Mouse (Mus musculus) forebrain, embryonic 13.5 days (tissue): Measurements from ENCODE around the gene Tns3. TPM values are rescaled to one million over a fixed set of nuclear protein-coding genes. Genes with fewer than 3 reads are reported as not detected.
A peak's percentile ranks its signal among the peaks of the same experiment; 100 is the strongest.
"Not testable (repeated sequence)": the region's sequence is repeated elsewhere in the genome, so short reads cannot be mapped to it uniquely, and the experiment has no call there.

Experiments
- ATAC-seq: fragments of 200-750 bp; cut with Nextera tagmentation; 2 replicates; pipeline ENCODE4 v1.8.0; 2017
- H3K27ac ChIP-seq: fragments of 300-500 bp; sonication (generic); 2 replicates; pipeline ENCODE4 v1.5.1; 2015; ENCODE audit warnings: inconsistent platforms, mild to moderate bottlenecking, moderate library complexity
- H3K27me3 ChIP-seq: fragments of 300-500 bp; sonication (generic); 2 replicates; pipeline ENCODE4 v1.6.1; 2015; ENCODE audit warnings: mild to moderate bottlenecking, inconsistent platforms
- H3K36me3 ChIP-seq: fragments of 300-500 bp; sonication (generic); 2 replicates; pipeline ENCODE4 v1.6.1; 2015; ENCODE audit warnings: mild to moderate bottlenecking, inconsistent platforms; ENCODE audit not compliant: poor library complexity, severe bottlenecking
- H3K4me1 ChIP-seq: fragments of 300-500 bp; sonication (generic); 2 replicates; pipeline ENCODE4 v1.6.1; 2015; ENCODE audit warnings: inconsistent platforms
- H3K4me2 ChIP-seq: fragments of 300-500 bp; sonication (generic); 2 replicates; pipeline ENCODE4 v1.6.1; 2015; ENCODE audit warnings: inconsistent platforms, mild to moderate bottlenecking, moderate library complexity
- H3K4me3 ChIP-seq: fragments of 300-500 bp; sonication (generic); 2 replicates; pipeline ENCODE4 v1.5.1; 2015; ENCODE audit warnings: mild to moderate bottlenecking, inconsistent platforms
- H3K9ac ChIP-seq: fragments of 300-500 bp; sonication (generic); 2 replicates; pipeline ENCODE4 v1.6.1; 2015; ENCODE audit warnings: mild to moderate bottlenecking, inconsistent platforms
- H3K9me3 ChIP-seq: fragments of 300-500 bp; sonication (generic); replicated peaks from 2 replicates; pipeline ENCODE4 v1.6.1; 2016; ENCODE audit warnings: inconsistent platforms
- WGBS: fragments of 180-500 bp; shearing (Covaris S2); methylation state at CpG from one replicate; pipeline ENCODE4 v1.1.7; 2015; 5-methylcytosine and 5-hydroxymethylcytosine counted together
- polyA plus RNA-seq: library from polyadenylated mRNA; unstranded; fragments of >200 nt; fragmentation: Nextera tagmentation; extraction: Ambion mirVana; gene quantifications from 2 replicates; pipeline ENCODE4 v1.2.1, GENCODE M21; 2015

Gene Tns3
- polyA plus RNA-seq, 1 experiment from 2014 or later = 6.6 TPM

DNA sequence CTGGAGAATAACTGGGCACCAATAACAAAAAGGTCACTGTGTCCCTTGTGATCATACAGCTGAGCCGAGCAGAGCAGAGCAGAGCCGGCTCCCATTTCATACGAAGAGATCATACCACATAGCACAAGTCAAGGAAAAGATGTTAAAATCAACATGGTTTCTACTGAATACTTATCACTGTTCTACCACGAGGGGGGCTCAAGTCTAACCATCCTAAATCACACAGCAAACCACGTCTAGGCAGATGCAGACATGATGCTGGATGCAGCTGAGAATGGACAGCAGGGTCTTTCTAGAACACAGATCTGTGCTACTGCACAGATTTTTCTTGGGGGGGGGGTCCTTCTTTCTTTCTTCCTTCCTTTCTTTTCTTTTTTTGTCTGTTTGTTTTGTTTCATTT, 112.6 kb downstream of the Tns3 start:
- no peak overlapping the region for H3K4me3 ChIP-seq
- H3K4me2 ChIP-seq = no peak overlapping the region
- no peak for ATAC-seq
- H3K27me3 ChIP-seq = no peaks in the 10 kb centered on the region
- no peaks in the 10 kb centered on the region; the same call in 1 of the 2 replicates for H3K36me3 ChIP-seq
- WGBS = 90% methylated on average over 5 of the region's 5 CpGs
- no peaks in the 10 kb centered on the region for H3K9me3 ChIP-seq
- H3K9ac ChIP-seq = no peak overlapping the region
- H3K27ac ChIP-seq = no peak overlapping the region
- peaks cover 2% of the 10 kb centered on the region; the same call in 1 of the 2 replicates for H3K4me1 ChIP-seq

DNA sequence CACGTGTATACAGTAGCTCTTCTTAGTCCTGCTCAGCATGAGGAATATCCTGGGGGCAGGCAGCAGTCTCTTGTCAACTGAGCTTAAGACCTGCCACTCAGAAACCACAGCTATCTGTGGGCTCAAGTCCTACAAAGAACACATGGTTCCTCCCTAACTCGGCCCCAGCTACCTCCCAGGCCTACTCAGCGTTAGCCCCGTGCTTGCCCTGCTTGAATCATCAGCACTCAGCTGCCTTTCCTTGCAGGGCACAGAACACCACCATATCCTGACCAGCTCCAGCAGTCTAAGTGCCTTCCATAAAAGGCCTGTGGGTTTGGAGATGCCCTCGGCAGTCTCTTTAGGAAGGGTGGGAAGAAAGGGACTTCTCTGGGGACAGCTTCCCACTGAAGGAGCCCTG, 116.7 kb downstream of the Tns3 start:
- Histone ChIP-seq H3K4me2 (no peak overlapping the region), H3K9me3 (no peaks in the 10 kb centered on the region), H3K4me1 (peaks cover under 1% of the 10 kb centered on the region; the same call in 1 of the 2 replicates), H3K9ac (no peak overlapping the region), H3K27me3 (no peaks in the 10 kb centered on the region), H3K4me3 (no peak overlapping the region), H3K27ac (no peak overlapping the region), H3K36me3 (peaks cover 3% of the 10 kb centered on the region; the same call in 1 of the 2 replicates)
- ATAC-seq = no peak
- WGBS = 71% methylated on average over 5 of the region's 5 CpGs

DNA sequence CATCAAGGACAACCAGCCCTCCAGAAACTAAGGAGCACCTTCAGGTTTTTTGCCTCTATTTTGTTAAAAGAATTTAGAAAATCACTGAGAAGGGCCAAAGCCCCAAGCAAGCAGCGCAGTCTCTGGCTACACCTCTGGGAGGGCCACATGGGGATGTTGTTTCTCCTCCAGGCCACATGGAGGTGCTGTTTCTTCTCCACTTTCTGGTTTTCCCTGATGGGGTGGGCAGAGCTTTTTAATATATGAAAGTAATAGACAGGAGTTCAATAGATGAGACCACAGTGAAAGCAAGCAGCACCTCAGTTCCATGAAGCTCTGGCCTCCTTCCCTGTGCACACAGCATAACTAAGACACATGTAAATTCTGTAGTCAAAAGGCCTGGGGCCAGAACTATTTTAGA, 118.5 kb downstream of the Tns3 start:
- H3K27ac ChIP-seq = no peak overlapping the region
- no peaks in the 10 kb centered on the region for H3K27me3 ChIP-seq
- H3K4me2 ChIP-seq = no peak overlapping the region
- H3K36me3 ChIP-seq = peaks cover 3% of the 10 kb centered on the region; the same call in 1 of the 2 replicates
- peaks cover 19% of the 10 kb centered on the region for H3K4me1 ChIP-seq
- H3K4me3 ChIP-seq = no peak overlapping the region
- no peak overlapping the region for H3K9ac ChIP-seq
- no peak for ATAC-seq
- 85% methylated on average over 1 of the region's 1 CpGs for WGBS
- H3K9me3 ChIP-seq = no peaks in the 10 kb centered on the region

DNA sequence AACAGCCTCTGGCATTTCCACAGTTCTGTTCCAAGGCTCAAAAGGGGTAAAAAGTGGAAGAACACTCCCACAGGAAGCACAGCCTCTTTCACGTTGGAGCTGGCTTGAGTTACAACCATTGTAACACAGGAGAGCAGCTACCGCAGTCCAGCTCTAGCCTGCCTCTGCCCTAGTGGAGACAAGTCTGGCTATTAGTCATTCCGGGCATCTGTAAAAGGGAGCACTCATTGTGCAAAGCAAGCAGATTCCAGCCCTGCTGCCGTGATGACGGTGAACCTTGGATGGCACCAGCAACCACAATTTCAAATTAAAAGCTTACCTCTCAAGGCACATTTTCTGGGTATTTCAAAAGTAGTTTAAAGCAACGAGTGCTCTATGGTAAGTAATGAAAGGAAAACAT, 120.0 kb downstream of the Tns3 start:
- Histone ChIP-seq H3K36me3 (peaks cover 3% of the 10 kb centered on the region; the same call in 1 of the 2 replicates), H3K9me3 (no peaks in the 10 kb centered on the region), H3K4me1 (peaks cover 26% of the 10 kb centered on the region), H3K4me2 (no peak overlapping the region), H3K27ac (no peak overlapping the region), H3K9ac (no peak overlapping the region), H3K4me3 (no peak overlapping the region), H3K27me3 (no peaks in the 10 kb centered on the region)
- ATAC-seq = no peak
- 57% methylated on average over 6 of the region's 6 CpGs for WGBS

DNA sequence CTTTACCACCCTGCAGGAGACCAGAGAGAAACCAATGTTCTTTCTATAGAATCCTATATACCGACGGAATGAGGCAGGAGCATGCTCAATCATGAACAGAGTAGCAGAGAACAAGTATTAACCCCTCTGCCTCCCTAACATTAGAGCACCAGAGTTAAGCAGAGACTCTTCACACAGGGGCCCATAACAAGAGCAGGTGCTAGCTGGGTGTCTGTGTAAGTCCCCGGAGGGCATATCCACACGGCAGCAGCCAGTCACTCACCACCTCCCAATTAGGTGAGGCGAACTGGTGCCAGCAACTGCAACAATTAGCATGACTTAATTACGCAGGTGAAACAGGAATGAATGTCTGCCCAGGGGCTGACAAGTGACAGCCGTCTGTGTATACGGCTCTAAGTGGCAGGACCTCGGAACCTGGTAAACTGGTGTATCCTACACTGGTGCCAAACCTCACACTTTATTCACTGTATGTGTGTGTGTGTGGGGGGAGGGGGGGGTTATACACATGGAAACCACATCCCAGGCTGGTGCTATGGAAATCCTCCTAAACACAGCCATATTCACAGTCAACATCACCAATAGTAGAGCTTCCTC, 123.0 kb downstream of the Tns3 start:
- H3K9me3 ChIP-seq = no peaks in the 10 kb centered on the region
- peak overlapping the region; percentile 31 for H3K27ac ChIP-seq
- H3K4me1 ChIP-seq = peaks cover 26% of the 10 kb centered on the region
- no peak overlapping the region for H3K9ac ChIP-seq
- no peak overlapping the region for H3K4me3 ChIP-seq
- no peak overlapping the region for H3K4me2 ChIP-seq
- 0 out of 2 replicates have a peak, but pooled peaks cover 3% of the 10 kb centered on the region for H3K36me3 ChIP-seq
- peak; percentile 88 for ATAC-seq
- 49% methylated on average over 9 of the region's 9 CpGs for WGBS
- H3K27me3 ChIP-seq = no peaks in the 10 kb centered on the region

DNA sequence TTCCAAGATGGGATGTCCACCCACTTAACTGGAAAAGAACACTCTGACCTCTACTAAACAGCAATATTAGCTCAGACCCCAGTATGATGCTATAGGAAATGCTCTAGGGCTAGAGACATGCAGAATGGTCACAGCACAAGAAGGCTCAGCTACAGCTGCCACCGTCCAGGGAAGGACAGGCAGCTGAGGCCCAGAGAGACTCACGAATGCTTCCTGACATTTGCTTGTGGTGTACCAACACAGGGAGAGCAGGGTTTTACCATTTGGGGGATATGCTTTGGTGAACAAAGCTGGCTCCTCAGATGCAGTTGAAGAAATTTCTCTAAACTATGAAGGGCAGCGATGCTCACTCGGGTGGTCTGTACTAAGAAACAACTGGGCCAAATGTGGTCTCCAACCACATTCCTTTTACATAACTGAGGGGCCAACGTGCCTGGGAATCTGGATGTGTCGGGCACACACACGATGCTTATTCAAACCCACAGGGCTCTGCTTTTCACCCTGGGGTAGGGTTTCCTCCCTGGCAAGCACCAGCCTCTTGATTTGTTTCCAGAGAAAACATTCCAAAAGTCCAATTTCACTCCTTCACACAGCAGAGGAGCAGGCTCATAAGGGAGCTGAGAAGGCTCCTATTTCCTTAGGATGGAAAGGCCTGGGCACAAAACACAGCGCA, 124.6 kb downstream of the Tns3 start:
- Histone ChIP-seq H3K4me2 (no peak overlapping the region), H3K27me3 (no peaks in the 10 kb centered on the region), H3K9me3 (no peaks in the 10 kb centered on the region), H3K9ac (no peak overlapping the region), H3K4me3 (no peak overlapping the region), H3K27ac (peak overlapping the region; percentile 4; the same call in 1 of the 2 replicates), H3K4me1 (peaks cover 26% of the 10 kb centered on the region), H3K36me3 (no peaks in the 10 kb centered on the region)
- 81% methylated on average over 8 of the region's 8 CpGs for WGBS
- ATAC-seq = no peak

DNA sequence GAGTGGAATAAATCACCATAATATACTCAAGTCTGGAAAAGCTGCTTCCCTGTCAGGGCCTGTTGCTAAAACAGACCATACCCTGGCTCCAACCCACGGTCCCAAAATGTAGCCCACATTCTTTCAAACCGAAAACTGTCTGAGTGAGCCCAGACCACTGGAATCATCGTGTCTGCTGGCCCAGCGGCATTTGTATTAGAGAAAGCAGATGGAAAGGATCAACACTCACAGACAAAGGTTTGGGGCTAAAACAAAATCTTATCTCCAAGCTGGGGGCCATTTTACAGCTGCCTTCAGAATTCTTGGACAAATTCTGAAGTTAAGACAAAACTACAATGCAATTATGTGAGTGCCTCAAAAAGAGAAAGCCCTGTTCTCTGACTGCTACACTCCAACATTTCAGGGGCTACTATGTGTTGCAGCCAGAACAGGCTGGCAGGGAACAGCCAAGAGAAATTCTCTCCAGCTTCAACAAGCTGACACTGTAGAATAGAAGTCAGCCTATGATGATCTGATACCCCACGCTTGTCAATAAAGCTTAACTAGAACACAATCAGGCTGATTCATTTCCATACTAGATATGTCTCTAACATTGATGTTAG, 127.2 kb downstream of the Tns3 start:
- Histone ChIP-seq H3K4me3 (no peak overlapping the region), H3K27ac (no peak overlapping the region), H3K9ac (no peak overlapping the region), H3K36me3 (no peaks in the 10 kb centered on the region), H3K27me3 (no peaks in the 10 kb centered on the region), H3K9me3 (no peaks in the 10 kb centered on the region), H3K4me2 (no peak overlapping the region), H3K4me1 (peaks cover 24% of the 10 kb centered on the region)
- 85% methylated on average over 5 of the region's 5 CpGs for WGBS
- ATAC-seq = no peak

DNA sequence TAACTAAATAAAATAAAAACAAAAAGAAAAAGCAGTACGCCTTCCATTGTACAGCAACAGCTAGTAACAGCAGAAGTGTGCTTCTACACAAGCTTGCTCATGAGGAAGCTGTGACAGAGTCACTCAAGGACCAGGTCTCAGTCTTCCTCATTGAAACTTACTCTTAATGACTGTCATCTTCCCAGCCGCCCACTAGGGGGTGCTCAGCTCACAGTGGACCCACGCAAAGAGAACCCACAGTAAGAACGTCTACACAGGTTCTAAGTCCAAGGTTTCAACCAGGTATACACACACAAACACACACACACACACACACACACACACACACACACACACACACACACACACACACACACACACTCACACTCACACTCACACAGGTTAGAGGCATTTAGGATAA, 129.4 kb downstream of the Tns3 start:
- H3K4me3 ChIP-seq = no peak overlapping the region
- WGBS = 26% methylated on average over 4 of the region's 4 CpGs

DNA sequence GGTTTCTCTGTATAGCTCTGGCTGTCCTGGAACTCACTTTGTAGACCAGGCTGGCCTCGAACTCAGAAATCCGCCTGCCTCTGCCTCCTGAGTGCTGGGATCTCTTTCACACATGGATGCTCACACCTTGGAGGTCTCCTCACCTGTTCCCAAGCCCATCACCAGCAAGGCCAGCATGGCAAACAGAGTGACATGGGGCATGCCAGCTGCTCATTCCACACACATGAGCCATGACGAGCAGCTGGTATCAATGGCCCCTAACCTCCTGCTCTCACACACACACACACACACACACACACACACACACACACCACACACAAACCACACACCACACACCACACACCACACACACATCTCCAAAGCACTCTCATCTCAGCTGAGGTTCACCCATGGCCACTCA, 131.6 kb downstream of the Tns3 start:
- not testable (repeated sequence) for H3K9me3 ChIP-seq, H3K4me2 ChIP-seq, H3K36me3 ChIP-seq, H3K9ac ChIP-seq, ATAC-seq, H3K27me3 ChIP-seq, H3K4me3 ChIP-seq, H3K27ac ChIP-seq, H3K4me1 ChIP-seq
- WGBS = 94% methylated on average over 3 of the region's 3 CpGs

More for the DNA sequence above, 129.4 kb downstream of the Tns3 start:
- Histone ChIP-seq H3K36me3 (no peaks in the 10 kb centered on the region), H3K27me3 (no peaks in the 10 kb centered on the region), H3K27ac (no peak overlapping the region), H3K4me1 (peaks cover 9% of the 10 kb centered on the region; the same call in 1 of the 2 replicates), H3K4me2 (no peak overlapping the region), H3K9me3 (no peaks in the 10 kb centered on the region), H3K9ac (no peak overlapping the region)
- peak; percentile 65 for ATAC-seq

DNA sequence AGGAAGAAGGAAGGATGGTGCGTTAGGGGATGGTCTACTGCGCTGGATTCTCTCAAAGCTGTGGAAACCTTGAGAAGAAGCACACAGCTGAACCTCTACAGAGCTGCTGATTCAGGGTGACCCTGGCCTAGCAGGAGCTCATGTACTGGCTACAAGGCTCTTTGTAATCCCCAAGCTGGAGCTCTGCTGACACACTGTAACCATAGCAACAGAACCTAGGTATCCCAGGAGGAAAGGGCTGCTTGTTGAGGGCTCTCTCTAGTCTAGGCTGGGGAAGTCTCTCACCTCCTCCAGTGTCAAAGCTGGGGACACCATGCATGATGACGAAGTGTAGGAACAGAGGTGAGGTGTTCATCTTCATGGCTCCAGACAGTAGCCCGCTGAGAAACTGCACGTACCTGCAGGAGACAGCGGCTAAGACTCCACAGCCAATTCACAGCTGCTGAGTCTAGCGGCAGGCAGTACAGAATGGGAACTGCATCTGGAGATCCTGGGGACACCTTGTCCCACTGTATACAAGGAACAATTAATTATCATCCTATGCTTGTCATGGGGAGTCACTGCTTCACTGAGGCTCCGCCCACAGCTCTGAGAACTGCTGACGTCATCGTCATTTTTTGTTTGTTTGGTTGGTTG, 132.1 kb downstream of the Tns3 start:
- WGBS = 83% methylated on average over 10 of the region's 10 CpGs
- ATAC-seq = peak; percentile 52
- H3K27ac ChIP-seq = no peak overlapping the region

DNA sequence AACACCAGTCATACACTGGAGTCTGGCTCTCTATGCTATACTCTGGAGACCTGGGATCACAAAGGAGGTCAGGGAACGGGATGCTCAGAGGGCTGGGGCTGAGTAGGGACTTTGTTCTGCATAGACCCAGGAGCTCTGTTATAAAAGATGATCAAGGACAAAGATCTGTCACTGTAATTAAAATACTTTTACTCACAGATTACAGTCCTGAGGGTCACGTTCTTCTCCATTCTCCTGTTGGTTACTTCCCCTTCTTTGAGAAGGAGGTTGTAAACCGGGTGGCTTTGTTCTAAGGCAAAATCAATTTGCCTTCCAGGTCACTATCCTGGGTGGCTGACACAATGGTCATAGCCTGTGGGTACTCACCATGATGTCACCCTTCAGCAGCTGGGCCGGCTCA, 133.8 kb downstream of the Tns3 start:
- WGBS = 23% methylated on average over 4 of the region's 4 CpGs
- Histone ChIP-seq H3K36me3 (no peaks in the 10 kb centered on the region), H3K4me2 (no peak overlapping the region), H3K9ac (no peak overlapping the region), H3K27ac (no peak overlapping the region), H3K27me3 (no peaks in the 10 kb centered on the region), H3K9me3 (no peaks in the 10 kb centered on the region), H3K4me3 (no peak overlapping the region), H3K4me1 (peaks cover 8% of the 10 kb centered on the region; the same call in 1 of the 2 replicates)
- no peak for ATAC-seq

More for the DNA sequence above, 132.1 kb downstream of the Tns3 start:
- H3K4me3 ChIP-seq = no peak overlapping the region
- no peaks in the 10 kb centered on the region for H3K27me3 ChIP-seq
- no peak overlapping the region for H3K4me2 ChIP-seq
- no peaks in the 10 kb centered on the region for H3K9me3 ChIP-seq
- no peaks in the 10 kb centered on the region for H3K36me3 ChIP-seq
- peaks cover 8% of the 10 kb centered on the region; the same call in 1 of the 2 replicates for H3K4me1 ChIP-seq
- H3K9ac ChIP-seq = no peak overlapping the region

DNA sequence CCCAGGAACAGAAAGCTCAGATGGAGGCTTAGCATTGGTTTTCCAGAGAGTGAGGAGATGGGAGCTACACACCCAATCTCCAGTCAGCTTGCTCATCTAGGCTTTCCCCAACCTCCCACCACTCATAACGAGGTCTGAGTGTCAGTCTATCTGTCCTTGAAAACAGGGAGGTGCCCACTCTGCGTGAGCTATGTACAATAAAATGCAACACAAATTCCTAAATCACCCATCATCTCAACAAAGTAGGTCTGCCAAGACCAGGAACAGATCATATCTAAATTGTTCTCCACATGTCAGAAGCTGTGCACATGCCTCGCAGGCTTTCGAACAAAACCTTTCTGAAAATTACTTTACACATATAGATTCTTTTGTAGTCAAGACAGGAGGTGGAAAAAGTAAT, 134.3 kb downstream of the Tns3 start:
- WGBS = 84% methylated on average over 4 of the region's 4 CpGs

More for the DNA sequence above, 134.3 kb downstream of the Tns3 start:
- Histone ChIP-seq H3K9ac (no peak overlapping the region), H3K4me3 (no peak overlapping the region), H3K36me3 (no peaks in the 10 kb centered on the region), H3K9me3 (no peaks in the 10 kb centered on the region), H3K27me3 (no peaks in the 10 kb centered on the region), H3K27ac (no peak overlapping the region), H3K4me1 (peaks cover 8% of the 10 kb centered on the region; the same call in 1 of the 2 replicates), H3K4me2 (no peak overlapping the region)
- no peak for ATAC-seq
